Mouse (Mus musculus) mammary gland, adult 2 months (tissue): ENCODE results near the gene Col23a1. TPM values are rescaled to one million over a fixed set of nuclear protein-coding genes. Genes with fewer than 3 reads are reported as not detected.

ENCODE experiments used
- polyA plus RNA-seq: library from polyadenylated mRNA; depleted of rRNA; stranded (reverse); fragments of >200 nt; gene quantifications from 2 replicates; pipeline ENCODE4 v1.2.3, GENCODE M21; 2012; ENCODE audit warnings: low replicate concordance; rRNA removed

Col23a1 gene
- 1.5 and 2.8 TPM in 2 replicates for polyA plus RNA-seq

DNA sequence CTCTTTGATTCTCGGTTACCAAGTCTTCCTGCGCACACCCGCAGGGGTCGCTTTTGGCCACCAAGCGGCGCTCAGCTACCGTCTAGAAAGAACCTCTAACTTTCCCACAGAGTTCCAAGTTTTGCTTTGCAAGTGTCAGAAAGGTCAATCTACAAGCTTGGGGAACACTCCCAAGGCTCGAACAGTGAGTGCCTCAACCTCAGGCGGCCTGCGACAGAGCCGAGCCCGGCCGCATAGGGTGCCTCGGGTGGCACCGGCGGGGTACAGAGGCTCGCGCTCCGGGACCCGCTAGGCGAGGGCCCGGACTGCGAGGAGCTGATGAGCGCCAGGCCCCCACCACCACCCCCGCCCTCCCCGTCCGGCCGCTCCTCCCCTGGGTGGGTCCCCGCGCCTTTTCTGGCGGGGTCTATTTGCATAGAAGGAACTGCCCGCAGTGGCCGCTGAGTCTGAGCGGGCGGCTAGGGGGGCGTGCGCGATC is at the start of gene Col23a1:
TSS of gene Col23a1 (plus strand) at position 357 of the 478 bp plus-strand sequence.

DNA sequence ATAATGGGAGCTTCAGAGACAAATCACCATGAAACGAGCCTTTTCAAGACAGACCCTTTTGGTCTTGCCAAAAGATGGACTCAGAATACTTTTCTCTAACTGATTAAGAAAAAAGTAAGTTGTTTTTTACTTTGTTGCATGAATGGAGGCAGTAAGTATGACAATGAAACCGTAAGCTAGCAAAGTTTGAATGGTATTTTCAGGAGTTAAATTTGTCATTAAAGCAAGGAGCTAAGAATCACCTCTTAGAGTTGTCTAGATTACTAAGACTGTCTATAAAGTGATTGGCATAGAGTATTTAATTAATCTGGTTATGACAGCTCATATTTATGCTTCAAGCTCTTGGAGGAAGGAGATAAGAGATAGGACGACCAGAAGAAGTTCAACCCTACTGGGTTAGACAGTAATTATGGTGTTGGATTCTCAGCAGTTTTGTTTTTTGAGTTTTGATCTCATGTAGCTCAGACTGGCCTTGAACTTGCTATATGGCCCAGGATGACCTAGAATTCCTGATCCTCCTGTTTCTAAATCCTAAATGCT is 28.0 kb upstream of the Col23a1 start, which contains the start of gene Clk4:
TSS of gene Clk4 (plus strand) at position 51 of the 540 bp plus-strand sequence.

DNA sequence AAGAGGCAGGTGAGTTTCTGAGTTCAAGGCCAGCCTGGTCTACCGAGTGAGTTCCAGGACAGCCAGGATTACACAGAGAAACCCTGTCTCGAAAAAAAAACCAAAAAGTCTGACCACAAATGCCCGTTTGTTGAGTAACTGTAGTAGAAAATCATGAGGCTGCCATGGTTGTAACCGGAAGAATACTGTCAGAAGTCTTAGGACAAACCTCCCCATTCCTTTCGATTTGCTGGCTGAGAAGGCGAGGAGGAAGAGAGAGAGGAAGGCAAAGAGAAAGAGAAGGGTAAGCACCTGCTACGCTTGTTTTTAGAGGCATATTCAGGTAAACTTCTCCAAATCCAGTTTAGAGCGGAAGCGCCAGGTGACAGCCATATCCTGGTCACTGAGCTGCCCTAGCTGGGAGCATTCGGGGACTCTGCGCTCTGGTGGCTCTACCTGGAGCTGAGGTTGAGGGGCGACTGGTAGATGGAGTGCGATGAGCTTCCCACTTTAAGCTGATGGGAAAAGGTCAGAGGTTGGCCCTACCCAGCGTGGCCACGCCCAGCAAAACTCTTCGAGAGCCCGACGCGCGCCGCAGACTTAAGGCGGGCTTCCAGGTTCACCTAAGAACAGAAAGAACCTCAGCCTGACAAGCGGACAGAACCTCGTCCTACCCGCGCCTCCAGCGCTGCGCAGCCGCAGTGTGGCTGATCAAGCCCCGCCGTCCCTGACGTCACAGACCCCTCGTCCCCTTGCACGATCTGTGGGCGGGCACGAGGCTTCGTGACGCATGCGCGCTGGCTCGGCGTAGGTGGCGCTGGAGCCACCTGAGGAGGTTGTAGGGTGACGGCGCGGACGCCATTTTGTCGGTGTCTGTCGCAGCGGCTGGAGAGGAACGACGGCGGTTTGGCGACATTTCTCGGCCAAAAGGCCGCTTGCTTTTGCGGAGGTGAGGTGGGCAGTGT is 27.1 kb upstream of the Col23a1 start, which contains the start of gene BC049762:
TSS of gene BC049762 (minus strand) at position 705 of the 944 bp plus-strand sequence.

DNA sequence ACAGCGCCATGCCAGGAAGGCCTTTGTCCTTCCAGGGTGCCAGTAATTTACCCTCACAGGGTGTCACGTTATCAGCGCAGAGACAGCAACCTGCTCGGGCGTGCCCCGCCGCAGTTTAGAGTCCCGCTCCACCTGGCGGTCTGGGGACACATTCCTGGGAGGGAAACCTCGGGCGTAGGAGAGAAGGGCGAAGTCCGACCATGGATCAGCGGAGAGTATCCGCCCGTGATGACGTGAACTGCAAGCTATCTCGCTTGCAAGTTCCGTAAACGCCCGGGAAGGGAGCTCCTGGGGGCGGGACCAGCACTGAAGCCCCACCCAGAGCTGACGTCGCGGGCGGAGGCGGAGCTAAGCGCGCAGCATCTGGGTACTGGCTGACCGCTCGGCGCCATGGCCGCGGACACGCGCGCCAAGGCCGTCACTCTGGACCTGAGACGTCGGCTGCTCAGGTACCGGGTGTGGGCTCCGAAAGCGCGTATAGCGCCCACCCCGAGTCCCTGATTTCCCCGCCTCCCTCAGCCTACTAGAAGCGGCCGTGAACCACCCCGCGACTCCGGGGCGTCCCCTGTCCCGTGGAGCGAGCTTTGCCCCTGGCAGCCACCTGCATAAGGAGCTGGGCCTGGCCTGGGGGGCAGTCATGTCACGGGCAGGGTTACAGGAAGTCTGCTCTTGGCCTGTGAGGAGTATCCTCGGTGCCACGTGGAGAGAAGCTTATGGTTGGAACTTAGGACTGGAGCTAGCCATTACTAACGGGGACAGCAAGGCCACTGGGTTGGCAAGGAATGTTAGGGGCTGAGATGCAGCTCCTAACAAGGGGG is 294.9 kb downstream of the Col23a1 start, which contains the start of gene Phykpl:
TSS of gene Phykpl (plus strand) at position 327 of the 818 bp plus-strand sequence.

DNA sequence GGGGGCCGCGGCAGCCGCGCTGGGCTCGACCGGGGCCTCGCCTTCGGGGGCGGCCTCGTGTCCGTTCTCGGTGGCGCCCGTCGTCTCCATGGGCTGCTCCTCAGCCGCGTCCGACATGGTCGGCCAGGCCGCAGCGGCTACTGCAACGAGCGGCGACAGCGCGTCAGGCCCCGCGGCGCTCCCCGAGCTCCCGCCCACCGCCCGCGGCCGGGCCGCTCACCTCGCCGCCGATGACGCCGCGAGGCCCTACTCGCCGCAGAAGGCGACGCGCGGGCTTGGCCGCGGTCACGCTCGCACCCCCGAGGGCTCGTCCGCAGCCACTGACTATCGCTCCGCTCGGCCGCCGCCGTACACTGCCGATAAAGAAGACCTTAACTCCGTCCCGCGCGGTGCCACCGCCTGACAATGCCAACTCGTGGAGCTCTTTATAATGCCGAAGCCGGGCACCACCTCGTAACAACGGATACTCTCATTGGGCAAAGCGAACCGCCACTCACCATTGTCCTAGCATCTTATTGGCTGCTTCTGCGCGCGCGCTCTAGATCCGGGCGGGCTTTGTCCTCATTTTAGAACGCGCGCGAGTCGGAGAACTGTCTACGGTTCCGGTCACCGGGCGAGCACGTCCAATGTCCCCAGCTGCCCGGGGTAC is 316.9 kb downstream of the Col23a1 start, which contains the start of gene Hnrnpab:
TSS of gene Hnrnpab (minus strand) at position 401 of the 649 bp plus-strand sequence.

DNA sequence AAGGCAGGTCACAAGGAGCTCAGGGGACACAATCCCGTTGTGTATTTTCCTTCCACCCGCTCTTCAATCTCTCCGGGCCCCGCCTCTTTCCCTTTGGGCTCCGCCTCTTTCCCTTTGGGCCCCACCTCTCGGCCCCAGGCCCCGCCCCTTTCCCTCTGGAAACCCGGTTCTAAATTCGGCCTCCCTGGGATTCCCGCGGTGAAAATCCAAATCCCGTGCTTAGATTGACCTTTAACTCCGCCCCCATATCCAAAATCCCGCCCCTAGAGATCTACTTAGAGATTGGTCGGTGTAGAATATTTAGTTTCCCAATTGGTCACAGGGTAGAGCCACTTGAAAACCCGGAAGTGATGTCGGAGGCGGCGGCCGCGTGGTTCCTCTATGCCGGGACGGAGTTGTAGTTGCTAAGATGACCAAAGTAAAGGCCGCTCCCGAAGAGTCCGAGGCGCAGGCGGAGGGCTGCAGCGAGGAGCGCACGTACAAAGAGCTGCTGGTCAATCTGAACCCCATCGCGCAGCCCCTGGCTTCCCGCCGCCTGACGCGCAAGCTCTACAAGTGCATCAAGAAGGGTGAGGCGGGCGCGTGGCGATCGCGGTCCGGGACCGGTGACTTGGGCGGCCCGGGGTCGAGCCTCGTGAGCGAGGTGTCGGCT is 329.8 kb downstream of the Col23a1 start, which contains the start of gene Nhp2:
TSS of gene Nhp2 (plus strand) at position 327 of the 652 bp plus-strand sequence.

Other genes with a start within 250 kb of the Col23a1 start
- not detected in 2 replicates for gene Olfr1375, start 241.8 kb upstream of the Col23a1 start, polyA plus RNA-seq
- gene Zfp354a, start 230.7 kb upstream of the Col23a1 start, polyA plus RNA-seq = 1.1 and 1.5 TPM in 2 replicates
- gene Gm12569, start 69.4 kb upstream of the Col23a1 start, polyA plus RNA-seq = not detected in 2 replicates
- gene Clk4, start 28.2 kb upstream of the Col23a1 start, polyA plus RNA-seq = 18.9 and 43.0 TPM in 2 replicates
- 0.59 and 0.95 TPM in 2 replicates for gene BC049762, start 26.9 kb upstream of the Col23a1 start, polyA plus RNA-seq